Mouse (Mus musculus): ENCODE results near the gene Nacc1. TPM values are rescaled to one million over a fixed set of nuclear protein-coding genes. Genes with fewer than 3 reads are reported as not detected.
"Not testable (repeated sequence)": the region's sequence is repeated elsewhere in the genome, so short reads cannot be mapped to it uniquely, and the experiment has no call there.

Gene Nacc1
- polyA plus RNA-seq, 1 experiment from 2014 or later: 19.1 TPM

DNA sequence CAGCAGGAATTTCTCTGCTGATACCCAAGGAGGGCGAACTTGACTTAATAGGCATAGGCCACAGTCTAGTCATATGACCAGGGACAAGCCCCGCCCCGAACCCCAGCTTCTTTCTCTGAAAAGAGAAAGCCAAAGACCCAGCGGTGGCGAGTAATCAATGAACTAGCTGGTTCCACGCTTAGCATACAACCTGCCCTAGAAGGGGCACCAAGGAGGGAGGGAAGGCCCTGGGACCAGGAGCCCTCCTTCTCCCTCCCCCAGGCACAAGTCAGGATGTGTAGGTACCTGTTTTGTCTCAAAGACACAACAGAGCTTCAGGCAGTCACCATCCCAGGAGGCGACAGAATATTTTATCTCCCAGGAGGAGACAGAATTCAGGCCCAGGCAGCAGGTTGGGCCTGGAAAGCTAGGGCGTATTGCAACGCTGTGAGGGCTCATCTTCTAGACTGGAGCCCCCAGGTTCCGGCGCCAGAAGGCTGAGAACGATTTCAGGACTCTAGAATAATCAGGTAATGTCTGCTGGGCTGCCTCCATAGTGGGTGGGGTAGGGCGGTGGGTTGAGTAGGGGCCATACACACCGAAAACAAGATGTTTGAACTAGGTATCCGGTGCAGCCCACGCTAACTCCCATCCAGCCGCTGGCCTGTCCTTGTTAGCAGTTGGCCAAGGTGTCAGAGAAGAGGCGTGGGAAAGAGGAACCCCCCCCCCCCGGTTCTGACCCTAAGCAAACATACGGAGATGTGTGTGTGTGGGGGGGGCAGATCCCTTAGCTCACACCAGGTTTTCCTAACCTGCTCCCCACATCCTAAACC is 1.3 kb downstream of the Nacc1 start, which contains the start of gene Trmt1:
TSS of gene Trmt1 (plus strand) at position 117 of the 812 bp plus-strand sequence.
- ATAC-seq (replicated peaks; ENCODE audit: insufficient number of reproducible peaks, low FRiP score, low TSS enrichment): peak; percentile 1; the same call in 1 of the 2 replicates
- Histone ChIP-seq H3K27me3 (ENCODE audit: control insufficient read depth, insufficient read depth, low read length) (no peaks in the 10 kb centered on the region), H3K4me1 (ENCODE audit: control insufficient read depth, insufficient read depth, low read length) (peaks cover 51% of the 10 kb centered on the region), H3K4me2 (peak within 1 kb of the TSS; percentile 86), H3K27ac (ENCODE audit: low read depth, low read length) (peak within 1 kb of the TSS; percentile 88), H3K9me3 (replicated peaks; ENCODE audit: control insufficient read depth, low read length) (no peaks in the 10 kb centered on the region), H3K4me3 (ENCODE audit: low read depth, low read length) (peak within 1 kb of the TSS; percentile 94), H3K9ac (ENCODE audit: low read depth, low read length) (peak within 1 kb of the TSS; percentile 99), H3K36me3 (ENCODE audit: control insufficient read depth, insufficient read depth, low read length) (peaks cover 4% of the 10 kb centered on the region; the same call in 1 of the 2 replicates)
- 8% methylated on average over 20 of the region's 20 CpGs for WGBS (ENCODE audit: insufficient replicate concordance)

DNA sequence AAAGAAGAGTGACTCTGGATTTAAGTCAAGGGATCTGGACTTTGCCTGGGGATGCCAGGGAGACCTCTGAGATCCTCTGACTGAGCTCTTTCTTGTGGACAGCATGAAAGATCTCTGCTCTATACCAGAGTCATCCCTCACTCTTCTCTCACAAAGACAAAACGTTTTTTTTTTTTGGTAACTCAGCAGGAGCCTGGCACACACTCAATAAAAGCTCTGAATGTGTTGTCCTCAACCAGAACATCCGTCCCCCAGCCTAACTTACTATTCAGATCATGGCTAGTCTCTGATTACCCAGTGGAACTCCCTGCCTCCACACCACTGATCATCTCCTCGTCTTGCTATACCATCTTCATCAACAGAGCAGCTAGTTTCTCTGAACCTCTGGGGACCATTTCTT is 3.1 kb downstream of the Nacc1 start:
- Histone ChIP-seq H3K36me3 (ENCODE audit: control insufficient read depth, insufficient read depth, low read length) (no peaks in the 10 kb centered on the region), H3K9me3 (replicated peaks; ENCODE audit: control insufficient read depth, low read length) (no peaks in the 10 kb centered on the region), H3K27ac (ENCODE audit: low read depth, low read length) (no peak overlapping the region), H3K4me2 (no peak overlapping the region), H3K27me3 (ENCODE audit: control insufficient read depth, insufficient read depth, low read length) (no peaks in the 10 kb centered on the region), H3K4me3 (ENCODE audit: low read depth, low read length) (no peak overlapping the region), H3K9ac (ENCODE audit: low read depth, low read length) (no peak overlapping the region), H3K4me1 (ENCODE audit: control insufficient read depth, insufficient read depth, low read length) (peaks cover 47% of the 10 kb centered on the region)
- WGBS (ENCODE audit: insufficient replicate concordance): 66% methylated on average over 3 of the region's 3 CpGs
- no peak for ATAC-seq (replicated peaks; ENCODE audit: insufficient number of reproducible peaks, low FRiP score, low TSS enrichment)

DNA sequence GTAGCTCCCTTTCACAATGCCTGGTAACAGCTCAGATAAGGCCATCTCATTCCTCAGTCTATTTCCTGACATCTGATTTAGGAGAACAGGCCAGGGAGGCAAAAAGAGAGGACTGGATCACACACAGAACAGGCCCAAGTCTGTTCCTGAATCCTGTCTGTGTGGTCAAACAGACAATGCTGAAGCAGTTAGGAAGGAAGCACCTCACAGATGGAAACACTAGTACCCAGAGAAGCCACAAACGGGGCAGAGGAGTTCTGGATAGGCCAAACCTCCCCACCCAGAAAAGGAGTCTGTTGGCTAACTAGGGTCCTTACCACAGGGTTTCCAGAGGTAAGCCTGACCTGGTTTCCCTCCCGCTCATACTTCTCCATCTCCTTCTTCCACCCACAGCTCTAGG is 5.4 kb downstream of the Nacc1 start:
- Histone ChIP-seq H3K4me2 (no peak overlapping the region), H3K27me3 (ENCODE audit: control insufficient read depth, insufficient read depth, low read length) (no peaks in the 10 kb centered on the region), H3K9me3 (replicated peaks; ENCODE audit: control insufficient read depth, low read length) (no peaks in the 10 kb centered on the region), H3K36me3 (ENCODE audit: control insufficient read depth, insufficient read depth, low read length) (no peaks in the 10 kb centered on the region; the same call in 1 of the 2 replicates), H3K27ac (ENCODE audit: low read depth, low read length) (0 out of 2 replicates have a peak overlapping the region, but pooled peaks have one; percentile 29), H3K4me3 (ENCODE audit: low read depth, low read length) (no peak overlapping the region), H3K9ac (ENCODE audit: low read depth, low read length) (no peak overlapping the region), H3K4me1 (ENCODE audit: control insufficient read depth, insufficient read depth, low read length) (peaks cover 41% of the 10 kb centered on the region)
- WGBS (ENCODE audit: insufficient replicate concordance): 72% methylated on average over 2 of the region's 2 CpGs
- no peak for ATAC-seq (replicated peaks; ENCODE audit: insufficient number of reproducible peaks, low FRiP score, low TSS enrichment)

DNA sequence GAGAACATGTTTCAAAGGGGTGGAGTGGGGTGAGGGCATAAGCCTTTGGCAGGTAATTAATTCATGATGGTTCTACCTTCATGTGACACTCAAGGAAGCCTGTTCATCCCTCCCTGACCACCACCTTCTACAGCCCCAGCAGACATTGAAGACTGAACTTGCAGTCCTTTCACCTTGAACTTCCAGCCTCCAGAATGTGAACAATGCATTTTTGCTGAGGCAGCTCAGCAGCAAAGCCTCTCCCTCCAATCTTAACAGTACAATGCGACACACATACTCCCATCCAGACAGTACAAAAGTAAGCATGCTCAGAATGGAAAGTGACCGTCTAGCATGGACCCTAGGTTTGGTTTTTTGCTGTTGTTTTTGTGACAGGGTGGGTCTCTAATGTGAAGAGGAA is 6.2 kb downstream of the Nacc1 start:
- ATAC-seq (replicated peaks; ENCODE audit: insufficient number of reproducible peaks, low FRiP score, low TSS enrichment): no peak
- H3K9ac ChIP-seq (ENCODE audit: low read depth, low read length): no peak overlapping the region
- no peak overlapping the region for H3K27ac ChIP-seq (ENCODE audit: low read depth, low read length)
- 82% methylated on average over 2 of the region's 2 CpGs for WGBS (ENCODE audit: insufficient replicate concordance)
- no peaks in the 10 kb centered on the region; the same call in 1 of the 2 replicates for H3K36me3 ChIP-seq (ENCODE audit: control insufficient read depth, insufficient read depth, low read length)
- peaks cover 39% of the 10 kb centered on the region for H3K4me1 ChIP-seq (ENCODE audit: control insufficient read depth, insufficient read depth, low read length)
- no peak overlapping the region for H3K4me3 ChIP-seq (ENCODE audit: low read depth, low read length)
- no peaks in the 10 kb centered on the region for H3K27me3 ChIP-seq (ENCODE audit: control insufficient read depth, insufficient read depth, low read length)
- H3K9me3 ChIP-seq (replicated peaks; ENCODE audit: control insufficient read depth, low read length): no peaks in the 10 kb centered on the region
- no peak overlapping the region; the same call in 1 of the 2 replicates for H3K4me2 ChIP-seq

DNA sequence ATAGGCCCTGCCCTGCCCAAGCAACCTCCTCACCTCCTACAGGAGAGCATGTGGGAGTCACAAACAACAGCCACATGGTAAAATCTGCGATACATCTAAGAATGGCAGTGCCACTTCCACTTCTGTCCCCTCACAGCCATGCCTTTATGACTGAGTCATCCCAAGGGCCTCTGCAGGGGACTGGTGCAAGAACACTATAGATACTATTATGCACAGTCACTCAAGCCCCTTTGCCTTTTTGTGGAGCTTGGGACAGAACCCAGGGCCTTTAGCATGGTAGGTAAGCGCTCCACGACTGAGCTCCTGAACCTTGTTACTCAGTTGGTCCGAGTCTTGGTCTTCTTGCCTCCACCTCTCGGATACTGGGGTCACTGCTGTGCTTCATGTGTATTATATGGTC is 10.4 kb downstream of the Nacc1 start:
- no peak overlapping the region for H3K4me3 ChIP-seq (ENCODE audit: low read depth, low read length)
- H3K27me3 ChIP-seq (ENCODE audit: control insufficient read depth, insufficient read depth, low read length): no peaks in the 10 kb centered on the region
- H3K4me1 ChIP-seq (ENCODE audit: control insufficient read depth, insufficient read depth, low read length): peaks cover 17% of the 10 kb centered on the region
- H3K36me3 ChIP-seq (ENCODE audit: control insufficient read depth, insufficient read depth, low read length): peaks cover 22% of the 10 kb centered on the region
- 0 out of 2 replicates have a peak overlapping the region, but pooled peaks have one; percentile 35 for H3K27ac ChIP-seq (ENCODE audit: low read depth, low read length)
- WGBS (ENCODE audit: insufficient replicate concordance): 86% methylated on average over 5 of the region's 5 CpGs
- H3K9ac ChIP-seq (ENCODE audit: low read depth, low read length): no peak overlapping the region
- no peak overlapping the region for H3K4me2 ChIP-seq
- H3K9me3 ChIP-seq (replicated peaks; ENCODE audit: control insufficient read depth, low read length): no peaks in the 10 kb centered on the region
- no peak for ATAC-seq (replicated peaks; ENCODE audit: insufficient number of reproducible peaks, low FRiP score, low TSS enrichment)

DNA sequence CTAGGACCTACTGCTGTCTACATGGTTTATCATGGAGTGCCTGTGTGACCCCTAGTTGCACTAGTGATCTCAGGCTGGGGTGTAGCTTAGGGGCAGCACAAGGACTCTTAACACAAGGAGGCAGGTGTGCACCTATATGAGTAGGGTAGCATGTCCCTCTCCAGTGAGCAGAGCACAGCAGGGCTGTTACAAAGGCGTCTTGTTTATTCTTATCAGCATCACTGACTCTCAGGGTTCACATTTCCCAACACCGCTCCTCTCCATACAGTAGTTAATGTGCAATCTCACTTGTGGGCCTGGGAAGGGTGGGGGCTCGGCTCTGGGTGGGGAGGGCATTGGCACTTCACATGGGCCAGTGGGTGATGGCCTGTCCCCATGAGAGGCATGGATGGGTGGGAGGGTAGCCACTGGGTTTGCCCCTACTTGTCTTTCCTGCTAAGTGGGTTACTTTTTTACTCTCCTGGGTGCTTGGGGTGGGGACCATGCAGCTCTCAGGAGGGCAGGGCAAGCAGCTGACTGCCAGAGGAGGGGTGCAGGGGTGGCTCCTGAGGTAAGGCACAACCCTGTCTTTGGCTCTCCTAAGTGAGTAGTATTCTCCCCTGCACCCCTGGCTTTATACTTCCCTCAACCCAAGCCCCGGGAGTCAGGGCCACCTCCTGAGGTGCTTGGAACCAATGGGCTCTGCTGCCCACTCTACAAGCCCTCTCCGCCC is 17.2 kb downstream of the Nacc1 start:
- H3K9ac ChIP-seq (ENCODE audit: low read depth, low read length); H3K9me3 ChIP-seq (replicated peaks; ENCODE audit: control insufficient read depth, low read length); H3K4me2 ChIP-seq; H3K27ac ChIP-seq (ENCODE audit: low read depth, low read length); ATAC-seq (replicated peaks; ENCODE audit: insufficient number of reproducible peaks, low FRiP score, low TSS enrichment); H3K27me3 ChIP-seq (ENCODE audit: control insufficient read depth, insufficient read depth, low read length); H3K4me1 ChIP-seq (ENCODE audit: control insufficient read depth, insufficient read depth, low read length); H3K4me3 ChIP-seq (ENCODE audit: low read depth, low read length): not testable (repeated sequence)
- WGBS (ENCODE audit: insufficient replicate concordance): 74% methylated on average over 5 of the region's 5 CpGs
- peaks cover 18% of the 10 kb centered on the region for H3K36me3 ChIP-seq (ENCODE audit: control insufficient read depth, insufficient read depth, low read length)

DNA sequence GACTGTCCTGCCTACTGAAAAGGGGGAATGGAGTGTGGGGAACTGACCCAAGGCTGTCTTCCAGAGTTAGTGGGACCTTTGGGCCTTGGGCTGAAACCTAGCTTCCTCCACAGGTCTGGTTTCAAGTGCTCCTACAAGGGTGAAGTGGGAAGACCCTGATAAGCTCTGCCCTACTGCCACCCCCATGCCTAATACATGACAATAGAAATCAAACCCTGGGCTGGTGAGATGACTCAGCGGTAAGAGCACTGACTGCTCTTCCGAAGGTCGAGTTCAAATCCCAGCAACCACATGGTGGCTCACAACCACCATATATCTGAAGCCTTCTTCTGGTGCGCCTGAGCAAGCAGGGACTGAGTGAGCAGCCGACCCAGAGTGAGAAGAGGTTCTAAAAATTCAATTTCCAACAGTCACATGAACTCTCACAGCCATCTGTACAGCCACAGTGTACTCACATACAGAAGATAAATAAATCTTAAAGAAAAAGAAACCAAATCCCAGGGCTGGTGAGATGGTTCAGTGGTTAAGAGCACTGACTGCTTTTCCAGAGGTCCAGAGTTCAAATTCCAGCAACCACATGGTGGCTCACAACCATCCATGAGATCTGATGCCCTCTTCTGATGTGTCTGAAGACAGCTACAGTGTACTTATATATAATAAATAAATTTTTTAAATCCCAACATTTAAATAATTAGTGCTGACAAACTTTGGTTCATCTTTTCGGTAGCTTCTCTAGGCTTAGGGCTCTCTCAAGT is 18.8 kb downstream of the Nacc1 start:
- Histone ChIP-seq H3K4me3 (ENCODE audit: low read depth, low read length) (no peak overlapping the region), H3K9me3 (replicated peaks; ENCODE audit: control insufficient read depth, low read length) (no peaks in the 10 kb centered on the region), H3K36me3 (ENCODE audit: control insufficient read depth, insufficient read depth, low read length) (peaks cover 8% of the 10 kb centered on the region), H3K27me3 (ENCODE audit: control insufficient read depth, insufficient read depth, low read length) (no peaks in the 10 kb centered on the region), H3K4me1 (ENCODE audit: control insufficient read depth, insufficient read depth, low read length) (peaks cover 7% of the 10 kb centered on the region), H3K4me2 (no peak overlapping the region), H3K27ac (ENCODE audit: low read depth, low read length) (no peak overlapping the region), H3K9ac (ENCODE audit: low read depth, low read length) (no peak overlapping the region)
- 76% methylated on average over 6 of the region's 6 CpGs for WGBS (ENCODE audit: insufficient replicate concordance)
- ATAC-seq (replicated peaks; ENCODE audit: insufficient number of reproducible peaks, low FRiP score, low TSS enrichment): no peak

DNA sequence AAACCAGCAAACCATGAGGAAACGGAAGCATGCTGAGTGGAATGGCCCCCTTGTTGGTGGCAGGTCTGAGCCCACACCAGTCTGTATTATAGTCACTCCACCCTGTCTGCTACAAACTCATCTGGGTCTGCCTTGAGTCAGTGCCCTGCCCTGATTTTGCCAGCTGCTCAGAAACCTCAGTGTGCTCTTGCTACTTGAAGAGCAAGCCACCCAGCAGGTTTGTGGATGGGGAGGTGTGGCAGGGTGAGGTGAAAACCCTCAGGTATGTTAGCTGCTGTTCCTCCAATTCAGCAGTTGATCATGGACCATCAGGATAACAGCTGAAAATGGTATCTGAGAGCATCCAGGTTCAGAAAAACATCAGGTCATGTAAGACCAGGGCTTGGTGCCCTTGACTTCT is 19.6 kb downstream of the Nacc1 start:
- H3K27me3 ChIP-seq (ENCODE audit: control insufficient read depth, insufficient read depth, low read length): no peaks in the 10 kb centered on the region
- H3K4me1 ChIP-seq (ENCODE audit: control insufficient read depth, insufficient read depth, low read length): peaks cover 12% of the 10 kb centered on the region
- H3K9ac ChIP-seq (ENCODE audit: low read depth, low read length): no peak overlapping the region
- H3K4me3 ChIP-seq (ENCODE audit: low read depth, low read length): no peak overlapping the region
- no peak for ATAC-seq (replicated peaks; ENCODE audit: insufficient number of reproducible peaks, low FRiP score, low TSS enrichment)
- H3K27ac ChIP-seq (ENCODE audit: low read depth, low read length): no peak overlapping the region
- no peaks in the 10 kb centered on the region for H3K9me3 ChIP-seq (replicated peaks; ENCODE audit: control insufficient read depth, low read length)
- H3K36me3 ChIP-seq (ENCODE audit: control insufficient read depth, insufficient read depth, low read length): peaks cover 8% of the 10 kb centered on the region
- WGBS (ENCODE audit: insufficient replicate concordance): 71% methylated on average over 1 of the region's 1 CpGs
- no peak overlapping the region for H3K4me2 ChIP-seq

All from heart, embryonic 11.5 days (tissue).